Mouse (Mus musculus) gastrocnemius, adult 2 months (tissue): ENCODE data around the gene Lcmt1. TPM values are rescaled to one million over a fixed set of nuclear protein-coding genes. Genes with fewer than 3 reads are reported as not detected.

Source experiments
- DNase-seq: peaks from one replicate; pipeline ENCODE4 v3.0.0; 2022
- H3K27ac ChIP-seq: fragments of 200-600 bp; 2 replicates; pipeline ENCODE4 v1.8.1; 2022; ENCODE audit warnings: mild to moderate bottlenecking
- H3K4me3 ChIP-seq: fragments of 200-600 bp; 2 replicates; pipeline ENCODE4 v1.8.1; 2022; ENCODE audit warnings: mild to moderate bottlenecking, moderate library complexity
- CTCF ChIP-seq: fragments of 200-600 bp; IDR thresholded peaks from 2 replicates; pipeline ENCODE4 v1.8.1; 2022; ENCODE audit warnings: antibody characterized with exemption, mild to moderate bottlenecking, moderate library complexity
- intact Hi-C: fragments of 180-260 bp; cut with DNase I; formaldehyde crosslinking; loops from one replicate; pipeline ENCODE4 v1.15.1; 2025
- total RNA-seq, 2 experiments: library from RNA; stranded (reverse); gene quantifications; 2 replicates each; pipeline ENCODE4 v1.2.3; 2021

Gene Lcmt1
- total RNA-seq, 2 experiments from 2014 or later, result 28.5 to 28.8 TPM

DNA sequence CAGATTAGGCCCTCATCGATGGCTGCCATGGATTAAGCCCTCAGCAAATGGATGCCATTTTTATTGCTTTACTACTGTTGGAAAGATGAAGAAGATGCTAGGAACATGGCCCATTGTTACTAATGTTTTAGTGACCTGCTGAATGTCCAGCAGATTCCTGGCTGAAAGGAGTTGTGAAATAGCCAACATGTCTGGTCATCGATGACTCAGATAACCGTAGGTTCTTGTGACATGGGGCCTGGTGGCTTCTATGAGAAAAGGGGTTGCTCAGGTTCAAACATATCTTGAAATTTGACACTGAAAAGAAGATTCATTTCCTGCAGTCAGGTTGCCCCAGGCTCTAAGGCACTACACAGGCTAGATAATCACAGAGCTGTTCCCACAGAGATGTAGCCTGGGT is 85.5 kb downstream of the Lcmt1 start:
- intact Hi-C loops, result no loop called here
- DNase-seq, result no peak
- Histone ChIP-seq H3K4me3 (no peak overlapping the region), H3K27ac (peak overlapping the region; percentile 67)
- TF ChIP-seq CTCF, result no peak

DNA sequence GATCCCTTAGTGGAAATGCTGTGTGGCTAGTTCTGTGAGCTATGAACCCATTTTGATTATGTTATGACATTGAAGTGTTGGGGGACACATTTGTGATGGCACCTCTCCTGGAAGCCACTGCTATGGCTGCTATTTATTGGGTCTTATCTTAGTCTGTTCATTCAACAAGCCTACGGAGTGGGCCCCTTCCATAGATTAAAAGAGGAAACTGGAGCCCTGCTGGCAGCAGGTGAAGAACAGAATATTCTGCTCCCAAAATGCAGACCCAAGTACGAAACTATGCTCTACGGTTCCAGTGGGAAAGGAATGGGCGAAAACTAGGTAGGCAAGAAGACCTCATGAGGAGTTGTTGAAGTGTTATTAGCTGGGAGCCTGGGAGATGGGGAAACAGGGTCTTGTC is 88.7 kb downstream of the Lcmt1 start:
- H3K27ac ChIP-seq, result no peak overlapping the region
- TF ChIP-seq CTCF, result no peak
- intact Hi-C loops, result no loop called here
- no peak for DNase-seq
- no peak overlapping the region for H3K4me3 ChIP-seq

DNA sequence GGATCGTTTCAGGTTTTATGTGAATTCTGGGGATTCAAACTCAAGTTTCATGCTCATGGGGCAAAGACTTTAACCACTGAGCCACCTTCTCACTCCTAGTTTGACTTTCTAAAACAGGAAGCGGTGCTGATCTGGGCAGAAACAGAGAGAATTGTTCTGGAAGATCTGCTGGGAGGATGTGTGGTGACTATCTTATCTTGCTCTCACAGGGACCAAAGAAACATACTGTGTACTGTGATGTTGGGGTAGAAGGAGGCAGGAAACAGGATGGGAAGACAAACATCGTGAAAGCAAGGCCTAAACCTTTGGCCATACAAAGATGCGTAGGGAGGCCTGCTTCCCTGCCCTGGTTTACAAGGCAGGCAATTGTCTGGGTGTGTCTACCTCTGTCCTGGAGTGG is 89.7 kb downstream of the Lcmt1 start:
- intact Hi-C loops, result no loop called here
- no peak for DNase-seq
- H3K27ac ChIP-seq, result no peak overlapping the region
- H3K4me3 ChIP-seq, result no peak overlapping the region
- no peak for TF ChIP-seq CTCF

DNA sequence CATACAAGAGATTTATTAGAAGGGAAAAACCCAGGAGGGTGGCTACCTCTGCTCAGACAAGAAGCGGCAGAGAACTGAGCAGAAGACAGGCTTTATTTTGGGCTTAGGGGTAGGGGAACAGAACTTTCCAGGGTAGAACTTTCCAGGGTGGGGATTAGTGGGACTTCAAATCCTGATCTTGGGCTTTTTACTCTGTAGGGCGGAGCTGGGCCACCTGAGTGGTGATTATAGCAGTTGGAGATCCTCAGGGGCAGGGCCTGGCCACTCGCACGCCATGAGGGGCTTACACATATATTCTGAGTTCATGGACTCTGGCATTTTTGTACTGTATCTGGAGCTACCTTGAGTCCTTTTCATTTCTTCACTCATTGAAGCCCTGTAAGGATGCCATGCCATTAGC is 91.7 kb downstream of the Lcmt1 start:
- intact Hi-C loops, result loop anchor here (10.0 kb wide), 1 partner anchor 157 kb away; no protein-coding TSS in a partner anchor
- no peak for DNase-seq
- TF ChIP-seq CTCF, result no peak
- no peak overlapping the region for H3K4me3 ChIP-seq
- no peak overlapping the region for H3K27ac ChIP-seq

DNA sequence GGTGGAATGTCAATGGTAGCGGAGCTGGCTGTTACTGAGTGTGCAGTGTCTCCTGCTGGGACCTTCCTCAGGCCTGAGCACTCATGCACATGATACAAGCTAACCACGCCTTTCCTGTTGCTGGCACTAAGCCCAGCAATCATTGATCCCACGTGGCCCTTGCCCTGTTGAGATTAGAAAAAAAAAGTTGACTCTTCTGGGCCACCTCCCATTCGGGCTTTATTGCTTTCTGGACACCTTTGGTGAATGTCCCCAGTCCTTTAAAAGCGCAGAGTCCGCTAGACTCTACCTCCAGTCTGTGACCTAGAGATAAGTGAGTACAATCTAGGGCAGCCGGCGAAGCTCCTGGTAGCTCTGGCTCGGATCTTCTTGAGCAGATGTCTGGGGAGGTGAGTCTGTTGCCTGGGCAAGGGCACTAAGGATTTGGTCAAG is 92.5 kb downstream of the Lcmt1 start, which contains the start of gene Aqp8:
TSS of gene Aqp8 (plus strand) at position 222 of the 432 bp plus-strand sequence.
- no peak for TF ChIP-seq CTCF
- DNase-seq, result no peak
- no peak within 1 kb of the TSS for H3K27ac ChIP-seq
- intact Hi-C loops, result loop anchor here (10.0 kb wide), 1 partner anchor 157 kb away; no protein-coding TSS in a partner anchor
- H3K4me3 ChIP-seq, result no peak within 1 kb of the TSS

DNA sequence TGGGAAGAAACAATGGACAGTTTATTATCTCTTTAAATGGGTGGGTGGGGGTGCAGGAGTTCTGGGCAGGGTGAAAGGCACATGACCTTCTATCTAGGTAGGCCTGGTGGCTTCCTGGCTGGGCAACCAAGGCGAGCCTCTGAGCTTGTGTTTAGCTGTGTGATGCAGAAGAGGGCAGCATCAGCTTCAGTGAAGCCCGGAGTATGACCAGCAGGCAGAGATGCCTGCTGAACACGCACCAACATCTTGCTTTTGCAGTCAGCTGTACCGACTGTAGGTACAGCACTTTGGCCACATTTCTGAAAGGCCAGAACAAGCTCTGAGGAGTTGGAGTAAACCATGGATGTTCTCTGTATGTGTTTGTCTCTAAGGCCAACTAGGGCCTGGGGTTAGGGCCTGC is 94.0 kb downstream of the Lcmt1 start:
- H3K4me3 ChIP-seq, result no peak overlapping the region
- TF ChIP-seq CTCF, result no peak
- DNase-seq, result no peak
- no peak overlapping the region for H3K27ac ChIP-seq
- intact Hi-C loops, result loop anchor here (10.0 kb wide), 1 partner anchor 159 kb away; no protein-coding TSS in a partner anchor

DNA sequence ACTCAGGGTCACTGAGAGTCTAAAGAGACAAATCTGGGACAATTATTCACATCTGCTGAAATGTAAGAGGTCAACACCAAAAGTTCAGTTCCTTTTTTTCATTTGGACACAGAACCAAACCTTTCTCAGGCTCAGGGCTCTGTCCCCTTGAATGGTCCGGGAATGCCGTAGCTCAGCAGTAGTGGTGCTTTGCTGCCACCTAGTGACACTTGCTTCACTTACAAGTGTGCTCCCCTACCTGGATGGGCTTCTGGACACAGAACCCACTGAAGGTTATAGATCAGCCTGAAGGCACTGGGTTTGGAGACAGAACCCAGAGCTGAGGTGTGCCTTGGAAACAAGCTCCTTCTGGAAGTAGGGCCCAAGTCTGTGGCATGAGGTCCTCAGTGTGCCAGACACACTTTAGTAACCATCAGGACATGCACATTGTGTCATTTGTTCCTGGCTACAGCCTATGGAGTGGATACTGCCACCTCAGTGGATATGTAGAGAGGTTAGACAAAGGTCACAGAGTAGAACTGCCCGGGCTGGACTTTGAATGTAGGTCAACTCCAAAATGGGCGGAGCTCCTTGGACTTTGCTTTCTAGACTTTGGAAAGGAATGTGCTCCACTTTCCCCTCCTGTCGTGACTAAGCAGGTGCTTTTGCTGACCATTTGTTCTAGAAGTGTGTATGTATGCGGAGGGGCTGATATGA is 96.3 kb downstream of the Lcmt1 start:
- intact Hi-C loops, result loop anchor here (1.0 to 10.0 kb wide), 4 partner anchors 67 to 454 kb away; no protein-coding TSS in a partner anchor
- peak; percentile 75 for DNase-seq
- peak; percentile 90 for TF ChIP-seq CTCF
- H3K27ac ChIP-seq, result no peak overlapping the region
- H3K4me3 ChIP-seq, result no peak overlapping the region

DNA sequence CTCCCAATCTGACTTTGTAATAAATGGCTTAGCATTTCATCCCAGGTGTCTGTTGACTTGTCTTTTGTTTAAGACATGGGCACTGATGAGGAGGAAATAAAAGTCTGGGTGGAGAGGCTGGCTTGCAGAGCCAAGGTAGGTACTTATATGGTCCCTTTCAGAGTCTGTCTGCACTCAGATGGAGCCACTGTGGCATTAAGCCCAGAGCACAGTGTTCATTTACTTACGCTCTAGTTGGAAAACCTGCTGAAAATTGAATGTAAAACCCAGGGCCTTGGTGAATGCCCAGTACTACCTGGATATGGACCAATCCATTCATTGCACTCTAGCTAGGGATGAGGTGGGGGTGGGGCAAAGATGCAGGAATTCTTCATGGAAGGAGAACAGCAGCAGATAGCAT is 98.4 kb downstream of the Lcmt1 start:
- intact Hi-C loops, result loop anchor here (5.0 to 10.0 kb wide), 2 partner anchors 163 to 456 kb away; no protein-coding TSS in a partner anchor

More for the DNA sequence above, 98.4 kb downstream of the Lcmt1 start:
- no peak overlapping the region for H3K27ac ChIP-seq
- H3K4me3 ChIP-seq, result no peak overlapping the region
- DNase-seq, result no peak
- no peak for TF ChIP-seq CTCF

Other genes with a start within 250 kb of the Lcmt1 start
- 10 to 100 TPM; 24.1 to 26.2 TPM for gene Tnrc6a, start 245.9 kb upstream of the Lcmt1 start, total RNA-seq
- gene Slc5a11, start 155.0 kb upstream of the Lcmt1 start, total RNA-seq, result not detected
- 10 to 100 TPM; 16.4 to 18.5 TPM for gene Arhgap17, start 131 bp downstream of the Lcmt1 start, total RNA-seq
- not detected for gene Aqp8, start 92.5 kb downstream of the Lcmt1 start, total RNA-seq
- under 1 TPM in 1 of 2 experiments, not detected in 1; 0.06 TPM for gene Zkscan2, start 130.7 kb downstream of the Lcmt1 start, total RNA-seq